Mouse (Mus musculus): ENCODE results near the gene Maf.

The Maf gene

GRCm38 (mm10) chr8:115707731-115708590 lies at the start of gene Maf:
TSS of gene Maf (minus strand) at chr8:115707794.
- peak; percentile 60 to 75 for DNase-seq (ENCODE audit: low read depth in 2 of 2, low spot score in 2 of 2)

- no peak for DNase-seq (ENCODE audit: low read depth in 2 of 2, low spot score in 2 of 2)
Measured at GRCm38 (mm10) chr8:115756965-115757364, 49.4 kb upstream of the Maf start.

GRCm38 (mm10) chr8:115756027-115756426 lies 48.4 kb upstream of the Maf start:
- no peak for DNase-seq (ENCODE audit: low read depth in 2 of 2, low spot score in 2 of 2)

- no peak for DNase-seq (ENCODE audit: low read depth in 2 of 2, low spot score in 2 of 2)
Measured at GRCm38 (mm10) chr8:115754694-115755093, 47.1 kb upstream of the Maf start.

GRCm38 (mm10) chr8:115753801-115754200 lies 46.2 kb upstream of the Maf start:
- no peak for DNase-seq (ENCODE audit: low read depth in 2 of 2, low spot score in 2 of 2)

GRCm38 (mm10) chr8:115747426-115747825 lies 39.8 kb upstream of the Maf start:
- no peak for DNase-seq (ENCODE audit: low read depth in 2 of 2, low spot score in 2 of 2)

GRCm38 (mm10) chr8:115745648-115746047 lies 38.1 kb upstream of the Maf start:
- no peak for DNase-seq (ENCODE audit: low read depth in 2 of 2, low spot score in 2 of 2)

- no peak for DNase-seq (ENCODE audit: low read depth in 2 of 2, low spot score in 2 of 2)
Measured at GRCm38 (mm10) chr8:115743441-115743840, 35.8 kb upstream of the Maf start.

- no peak for DNase-seq (ENCODE audit: low read depth in 2 of 2, low spot score in 2 of 2)
Measured at GRCm38 (mm10) chr8:115742646-115743045, 35.1 kb upstream of the Maf start.

GRCm38 (mm10) chr8:115741964-115742363 lies 34.4 kb upstream of the Maf start:
- no peak for DNase-seq (ENCODE audit: low read depth in 2 of 2, low spot score in 2 of 2)

GRCm38 (mm10) chr8:115739756-115740155 lies 32.2 kb upstream of the Maf start:
- no peak for DNase-seq (ENCODE audit: low read depth in 2 of 2, low spot score in 2 of 2)

- no peak for DNase-seq (ENCODE audit: low read depth in 2 of 2, low spot score in 2 of 2)
Measured at GRCm38 (mm10) chr8:115732401-115732800, 24.8 kb upstream of the Maf start.

- DNase-seq (ENCODE audit: low read depth in 2 of 2, low spot score in 2 of 2): no peak
Measured at GRCm38 (mm10) chr8:115726807-115727206, 19.2 kb upstream of the Maf start.

GRCm38 (mm10) chr8:115726231-115726630 lies 18.6 kb upstream of the Maf start:
- no peak for DNase-seq (ENCODE audit: low read depth in 2 of 2, low spot score in 2 of 2)

- DNase-seq (ENCODE audit: low read depth in 2 of 2, low spot score in 2 of 2): no peak
Measured at GRCm38 (mm10) chr8:115719126-115719525, 11.5 kb upstream of the Maf start.

- no peak for DNase-seq (ENCODE audit: low read depth in 2 of 2, low spot score in 2 of 2)
Measured at GRCm38 (mm10) chr8:115718621-115719020, 11.0 kb upstream of the Maf start.

GRCm38 (mm10) chr8:115715262-115715661 lies 7.7 kb upstream of the Maf start:
- no peak for DNase-seq (ENCODE audit: low read depth in 2 of 2, low spot score in 2 of 2)

- DNase-seq (ENCODE audit: low read depth in 2 of 2, low spot score in 2 of 2): no peak
Measured at GRCm38 (mm10) chr8:115711106-115711505, 3.5 kb upstream of the Maf start.

GRCm38 (mm10) chr8:115709931-115710330 lies 2.3 kb upstream of the Maf start:
- DNase-seq (ENCODE audit: low read depth in 2 of 2, low spot score in 2 of 2): no peak

GRCm38 (mm10) chr8:115708936-115709780 lies 1.6 kb upstream of the Maf start:
- DNase-seq (ENCODE audit: low read depth in 2 of 2, low spot score in 2 of 2): peak; percentile 47 to 67

GRCm38 (mm10) chr8:115706861-115707730 lies 498 bp downstream of the Maf start:
- peak; percentile 31 to 41 for DNase-seq (ENCODE audit: low read depth in 2 of 2, low spot score in 2 of 2)

All from CD8-positive naive resting alpha-beta T cell, adult 2 months (primary cell).